Mouse (Mus musculus) right cerebral cortex, postnatal 14 days (tissue): ENCODE measurements at regions not wholly inside any gene's neighbourhood (a gene's known extent, or its start where the extent isn't known, plus 50 kb on each side); places are given as distances from the start of the nearest gene placed in this dataset.

ENCODE experiments used
- DNase-seq: peaks from one replicate; pipeline ENCODE4 v3.0.0; 2022

DNA sequence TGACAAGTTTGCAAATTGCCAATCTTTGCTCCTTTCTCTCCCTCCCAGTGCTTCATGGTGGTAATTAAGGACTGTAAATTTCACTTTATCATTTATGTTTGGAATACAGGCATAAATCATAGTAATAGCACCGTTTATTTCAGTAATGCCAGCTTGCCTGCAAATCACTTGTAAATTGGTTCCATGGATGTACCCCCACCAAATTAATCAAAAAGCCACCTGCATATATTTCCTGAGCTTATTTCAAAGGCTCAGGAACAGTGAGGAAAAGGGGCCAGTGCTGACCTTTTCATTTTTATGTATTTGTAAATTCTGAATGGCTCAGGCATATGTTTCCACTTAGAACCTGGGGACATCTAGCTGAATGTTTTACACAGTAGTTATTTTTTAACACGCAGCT, 115.0 kb downstream of the D3Ertd751e start:
- no peak for DNase-seq

GRCm38 (mm10) chr3:41862674-41863073, 120.3 kb downstream of the D3Ertd751e start:
- DNase-seq = no peak

DNA sequence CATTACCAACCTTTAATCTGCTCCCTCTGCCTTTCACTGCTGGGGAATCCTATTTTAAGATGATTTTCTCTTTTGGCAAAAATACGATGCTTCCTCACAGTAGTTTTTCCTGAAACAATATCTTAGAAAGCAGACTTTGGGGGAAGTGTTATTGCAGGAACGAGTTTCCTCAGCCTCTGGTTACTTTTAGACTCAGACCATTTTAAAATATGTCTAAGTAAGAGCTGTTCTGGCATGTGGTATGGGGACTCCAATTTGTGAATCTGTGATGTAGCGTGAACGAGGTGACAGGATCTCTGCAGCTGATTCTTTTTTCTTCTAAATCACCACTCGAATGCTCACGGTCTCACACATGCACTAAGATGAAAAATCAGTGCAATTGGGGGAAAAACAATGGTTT, 166.5 kb downstream of the D3Ertd751e start:
- no peak for DNase-seq

- DNase-seq = no peak
These were observed 170.8 kb downstream of the D3Ertd751e start for GRCm38 (mm10) chr3:41913190-41913589.

DNA sequence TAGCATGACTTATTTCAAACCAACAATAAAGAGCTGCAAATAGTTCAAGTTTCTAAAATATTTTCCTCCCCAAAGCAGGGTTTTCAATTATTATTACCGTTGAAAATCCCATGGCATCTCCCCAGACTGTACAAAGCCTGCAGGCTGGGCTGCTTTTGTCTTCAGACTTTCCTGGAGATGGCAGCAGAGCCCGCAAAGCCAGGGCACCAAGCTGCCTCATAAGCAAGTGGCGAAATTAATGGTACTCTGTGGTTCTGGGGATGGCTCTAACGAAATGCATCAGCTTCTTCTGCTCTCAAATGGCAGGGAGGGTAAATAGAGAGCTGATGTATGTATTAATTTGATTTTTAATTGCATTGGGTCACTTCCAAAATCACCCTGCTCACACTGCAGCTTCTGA, 197.4 kb downstream of the D3Ertd751e start:
- peak; percentile 27 for DNase-seq

- no peak for DNase-seq
These were observed 200.6 kb downstream of the D3Ertd751e start for GRCm38 (mm10) chr3:41942964-41943363.

GRCm38 (mm10) chr3:41949404-41949803, 207.0 kb downstream of the D3Ertd751e start:
- DNase-seq = no peak

DNA sequence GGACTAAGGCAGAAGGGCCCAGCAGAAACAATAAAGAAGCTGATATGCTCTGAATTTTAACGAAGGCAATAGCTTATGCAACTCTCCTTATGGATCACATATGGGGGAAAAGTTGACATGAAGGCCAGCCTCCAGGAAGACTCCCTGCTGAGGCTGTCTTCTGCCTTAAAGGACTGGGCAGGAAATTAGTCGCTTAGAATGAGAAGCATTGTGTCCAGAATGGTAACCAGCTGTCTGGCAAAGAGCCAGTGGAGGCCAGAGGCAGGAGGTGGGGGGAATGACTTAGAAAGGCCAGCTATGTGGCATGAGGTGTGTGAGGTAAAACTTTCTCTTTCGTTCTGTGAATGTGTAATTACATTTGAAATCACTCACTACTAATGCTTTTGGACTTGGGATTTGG, 215.0 kb downstream of the D3Ertd751e start:
- no peak for DNase-seq

DNA sequence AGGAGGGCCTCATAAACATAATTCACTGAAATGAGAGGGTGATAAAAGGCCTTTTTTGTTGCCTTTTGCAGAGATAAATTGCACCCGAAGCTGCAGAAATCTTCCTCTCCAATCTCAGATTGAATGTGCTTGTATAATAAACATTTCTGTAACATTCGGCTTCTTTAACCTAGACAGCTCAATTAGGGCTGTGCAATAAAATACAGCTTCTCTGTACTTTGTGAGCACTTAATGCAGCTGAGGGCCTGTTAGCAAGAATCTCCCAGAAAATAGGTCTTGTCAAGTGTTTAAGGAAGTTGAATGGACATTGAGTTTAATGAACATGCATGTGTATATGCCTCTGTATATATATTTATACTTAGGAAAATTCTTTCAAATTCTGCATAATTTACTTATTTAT, 217.8 kb downstream of the D3Ertd751e start:
- DNase-seq = no peak

DNA sequence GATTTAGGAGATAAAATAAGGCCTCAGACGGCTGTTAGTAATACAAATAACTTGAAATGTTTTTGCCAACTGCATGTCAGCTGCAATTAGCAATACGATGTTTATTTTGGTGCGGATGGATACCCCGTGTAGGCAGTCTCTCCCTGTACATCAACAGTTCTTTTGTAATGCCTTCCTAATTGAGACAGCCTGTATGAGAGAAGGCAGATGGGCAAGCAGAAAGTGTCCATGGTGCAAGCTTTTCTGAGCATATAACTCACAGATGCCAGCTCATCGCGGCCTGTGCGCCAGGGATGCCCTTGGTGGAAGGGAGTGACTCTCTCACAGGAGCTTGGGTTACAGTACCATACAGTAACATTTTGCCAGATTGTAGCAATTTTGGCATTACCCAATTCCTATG, 220.5 kb downstream of the D3Ertd751e start:
- DNase-seq = peak; percentile 9

GRCm38 (mm10) chr3:42006672-42007265, 264.4 kb downstream of the D3Ertd751e start:
- no peak for DNase-seq

DNA sequence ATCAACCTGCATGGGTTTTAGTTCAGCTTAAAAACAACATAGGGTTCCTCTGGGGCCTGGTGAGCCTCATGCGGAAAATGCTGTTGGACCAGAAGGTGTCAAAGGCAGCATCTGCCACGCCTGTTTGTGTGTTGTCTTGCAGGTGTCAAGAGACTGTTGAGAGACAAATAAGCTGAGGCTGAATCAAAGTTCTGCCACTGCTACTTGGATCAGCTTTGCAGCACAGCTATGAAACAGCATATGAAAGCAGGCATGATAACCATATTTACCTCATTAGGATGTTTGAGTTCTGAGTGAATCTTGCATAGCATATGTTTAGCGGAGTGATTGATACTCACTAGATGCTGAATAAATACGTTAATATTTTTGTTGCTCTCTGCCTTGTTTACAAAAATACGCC, 280.8 kb downstream of the D3Ertd751e start:
- no peak for DNase-seq

DNA sequence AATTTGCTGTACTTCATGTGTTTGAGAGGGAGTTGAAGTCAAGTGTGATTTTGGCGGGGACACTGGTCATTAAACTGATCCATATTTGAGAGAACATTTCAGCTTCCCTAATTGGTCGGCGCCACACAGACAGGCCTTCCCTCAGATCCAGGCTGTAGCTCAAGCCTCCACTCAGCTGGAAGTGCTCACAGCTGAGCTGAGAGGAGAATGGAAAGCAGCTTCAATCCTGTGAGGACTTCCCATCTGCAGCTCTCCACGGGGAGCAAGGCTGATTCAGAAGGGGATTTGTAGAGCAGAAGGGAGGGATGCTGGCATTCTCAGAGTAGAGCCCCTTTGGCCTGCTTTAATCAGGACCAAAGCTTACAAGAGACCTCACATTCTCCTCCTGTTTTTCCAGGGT, 297.2 kb downstream of the D3Ertd751e start:
- no peak for DNase-seq

- DNase-seq = no peak
These were observed 297.9 kb downstream of the D3Ertd751e start for GRCm38 (mm10) chr3:42040270-42040812.

DNA sequence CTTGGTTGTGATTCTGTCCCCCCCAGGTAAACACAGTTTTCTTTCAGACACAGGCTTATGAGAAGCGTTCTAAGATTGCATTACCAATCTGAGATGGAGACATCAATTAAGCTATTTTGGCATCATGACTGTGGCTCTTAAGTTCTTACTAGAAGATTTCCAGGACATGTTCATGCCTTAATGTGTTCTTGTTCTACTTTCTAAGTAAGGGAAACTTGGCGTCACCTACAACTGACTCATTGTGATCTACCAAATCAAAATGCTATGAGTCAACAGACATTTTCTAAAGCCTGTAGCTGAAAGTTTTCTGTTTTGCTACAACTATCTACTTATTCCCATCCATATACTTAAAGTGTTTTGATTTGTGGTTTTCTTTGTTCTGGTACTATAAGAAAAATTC, 298.5 kb downstream of the D3Ertd751e start:
- no peak for DNase-seq

- DNase-seq = no peak
These were observed 315.0 kb downstream of the D3Ertd751e start for GRCm38 (mm10) chr3:42057286-42057868.

DNA sequence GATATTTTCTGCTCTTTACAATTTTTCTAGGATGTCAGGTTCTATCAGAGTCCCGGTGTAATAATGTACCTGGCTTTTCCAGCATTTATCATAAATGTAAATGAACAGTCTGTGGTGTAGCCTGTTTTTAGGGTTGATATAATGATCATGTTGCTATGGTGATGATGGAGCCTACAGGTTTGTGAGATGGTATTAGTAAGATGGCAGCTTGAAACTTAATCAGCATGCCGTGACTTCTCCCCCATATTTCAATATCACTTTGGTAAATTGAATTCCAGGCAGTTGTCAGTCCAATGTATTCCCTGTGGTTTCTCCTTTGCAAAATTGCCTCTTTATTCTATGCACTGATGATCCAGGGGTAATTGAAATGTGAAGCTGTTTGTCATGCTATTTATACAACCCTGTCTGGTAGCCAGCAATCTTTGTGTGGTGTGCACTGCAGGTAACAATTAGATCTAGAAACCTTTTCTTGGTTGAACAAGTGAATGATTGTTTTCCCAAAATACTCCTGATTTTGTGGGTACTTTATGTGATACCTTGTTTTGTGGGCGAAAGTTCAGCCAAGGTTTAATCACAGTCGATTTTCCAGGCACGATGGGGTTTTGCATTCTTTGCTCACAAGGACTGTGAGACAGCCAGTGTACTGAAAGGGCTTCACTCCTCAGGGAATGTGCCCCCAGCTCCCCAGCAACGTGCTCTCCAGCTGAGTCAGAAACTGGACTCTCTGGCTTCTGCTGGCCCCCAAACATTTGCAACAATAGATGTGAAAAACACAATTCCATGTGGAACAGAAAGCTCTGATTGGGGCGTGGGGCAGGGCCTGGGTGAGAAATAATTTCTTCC, 322.9 kb downstream of the D3Ertd751e start:
- DNase-seq = no peak

GRCm38 (mm10) chr3:42065962-42066361, 323.6 kb downstream of the D3Ertd751e start:
- DNase-seq = no peak

DNA sequence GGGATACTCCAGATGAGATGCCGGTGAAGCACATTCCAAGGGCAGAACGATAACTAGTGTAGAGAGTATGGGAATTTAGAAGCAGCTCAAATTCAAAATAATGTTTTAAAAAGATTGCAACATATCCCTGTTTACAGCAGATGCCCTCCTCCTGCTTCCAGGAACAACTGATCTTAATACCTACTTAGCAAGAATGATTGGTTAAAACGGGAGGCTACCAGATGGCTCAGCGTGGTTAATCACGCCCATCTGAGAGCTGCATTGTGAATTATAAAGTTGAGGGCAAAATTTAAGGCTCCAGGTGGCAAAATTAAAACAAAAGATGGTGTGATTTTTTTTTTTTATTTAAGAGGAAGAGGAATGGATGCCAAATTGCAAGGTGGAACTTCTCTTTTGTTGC, 324.6 kb downstream of the D3Ertd751e start:
- no peak for DNase-seq

GRCm38 (mm10) chr3:42074532-42075287, 332.3 kb downstream of the D3Ertd751e start:
- peak; percentile 58 for DNase-seq

DNA sequence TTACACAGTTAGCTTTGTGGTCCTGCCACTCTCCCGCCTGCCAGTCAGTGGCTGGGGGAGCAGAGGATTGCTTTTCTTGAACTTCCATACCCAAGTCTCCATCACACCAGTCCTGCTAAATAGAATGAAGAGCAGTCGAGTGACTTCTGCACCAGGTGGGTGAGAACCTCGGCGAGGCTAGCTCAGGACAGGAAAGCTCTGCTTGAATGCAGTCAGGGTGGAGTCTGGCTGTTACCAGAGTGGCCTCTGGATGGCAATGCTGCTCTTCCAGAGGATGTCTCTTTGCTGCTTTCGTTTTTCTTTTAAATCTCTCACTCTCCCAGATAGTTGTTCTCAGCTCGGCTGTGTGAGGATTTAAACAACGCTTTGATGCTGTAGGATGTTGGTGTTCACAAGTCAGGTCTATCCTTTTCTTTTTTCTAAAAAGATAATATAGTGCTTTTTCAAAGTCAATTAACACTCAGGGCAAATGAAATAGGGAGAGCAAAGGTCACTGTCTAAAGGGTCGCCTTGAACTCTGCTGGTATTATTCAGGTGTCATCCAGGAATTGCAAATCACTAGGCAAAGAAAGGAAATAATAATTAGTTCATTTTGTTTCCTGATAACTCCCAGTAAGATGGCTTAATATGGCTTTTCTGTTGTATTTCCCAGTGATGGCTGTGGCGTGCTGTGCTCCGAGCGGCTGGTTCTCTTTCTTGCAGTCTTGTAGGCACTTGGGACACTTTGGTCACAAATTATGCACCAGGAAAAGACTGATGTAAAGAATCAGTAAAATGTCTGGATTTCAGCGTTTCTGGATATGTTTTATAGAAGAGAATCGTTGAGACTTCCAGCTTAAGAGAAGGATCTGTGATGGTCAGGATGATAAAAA, 368.8 kb downstream of the D3Ertd751e start:
- DNase-seq = peak; percentile 65
